Mouse (Mus musculus) hindbrain, postnatal 0 days (tissue): ENCODE measurements at regions not wholly inside any gene's neighbourhood (a gene's known extent, or its start where the extent isn't known, plus 50 kb on each side); places are given as distances from the start of the nearest gene placed in this dataset.

ENCODE experiments used
- ATAC-seq: fragments of 200-750 bp; cut with Nextera tagmentation; 2 replicates; pipeline ENCODE4 v1.8.0; 2017; ENCODE audit warnings: mild to moderate bottlenecking, moderate TSS enrichment, moderate library complexity
- DNase-seq: peaks from one replicate; pipeline ENCODE4 v3.0.0-alpha.2; 2015; ENCODE audit warnings: low spot score
- H3K27ac ChIP-seq: fragments of 300-500 bp; sonication (generic); 2 replicates; pipeline ENCODE4 v1.5.1; 2014; ENCODE audit warnings: mild to moderate bottlenecking
- H3K27me3 ChIP-seq: fragments of 300-500 bp; sonication (generic); 2 replicates; pipeline ENCODE4 v1.6.1; 2014; ENCODE audit warnings: low read length, mixed read lengths; ENCODE audit not compliant: insufficient read depth
- H3K36me3 ChIP-seq: fragments of 300-500 bp; sonication (generic); 2 replicates; pipeline ENCODE4 v1.6.1; 2014; ENCODE audit warnings: low read length, mixed read lengths; ENCODE audit not compliant: insufficient read depth
- H3K4me1 ChIP-seq: fragments of 300-500 bp; sonication (generic); 2 replicates; pipeline ENCODE4 v1.6.1; 2014; ENCODE audit warnings: antibody characterized with exemption, low read length, mixed read lengths; ENCODE audit not compliant: insufficient read depth
- H3K4me2 ChIP-seq: fragments of 300-500 bp; sonication (generic); 2 replicates; pipeline ENCODE4 v1.6.1; 2014; ENCODE audit warnings: low read depth, mild to moderate bottlenecking, low read length, moderate library complexity, mixed read lengths
- H3K4me3 ChIP-seq: fragments of 300-500 bp; sonication (generic); 2 replicates; pipeline ENCODE4 v1.5.1; 2014; ENCODE audit warnings: low read length
- H3K9ac ChIP-seq: fragments of 300-500 bp; sonication (generic); replicated peaks from 2 replicates; pipeline ENCODE4 v1.6.1; 2014; ENCODE audit warnings: mild to moderate bottlenecking, low read length, moderate library complexity, mixed read lengths
- H3K9me3 ChIP-seq: fragments of 300-500 bp; sonication (generic); 2 replicates; pipeline ENCODE4 v1.6.1; 2016; ENCODE audit warnings: low read length, mixed read lengths
- CTCF ChIP-seq: IDR thresholded peaks from 2 replicates; pipeline ENCODE4 v1.5.1; 2016; ENCODE audit warnings: antibody characterized with exemption, control low read depth, low read depth
- WGBS: fragments of 180-500 bp; shearing (Covaris S2); extraction: QIAGEN DNeasy Blood & Tissue Kit; methylation state at CpG from one replicate; pipeline ENCODE4 v1.1.7; 2014; 5-methylcytosine and 5-hydroxymethylcytosine counted together

- H3K27me3 ChIP-seq: no peaks in the 10 kb centered on the region
- no peaks in the 10 kb centered on the region for H3K9me3 ChIP-seq
- no peak for TF ChIP-seq CTCF
- DNase-seq (no peak), ATAC-seq (no peak)
- no peak overlapping the region for H3K4me3 ChIP-seq
- H3K4me1 ChIP-seq: no peaks in the 10 kb centered on the region
- H3K36me3 ChIP-seq: no peaks in the 10 kb centered on the region
- WGBS: 86% methylated on average over 8 of the region's 8 CpGs
- no peak overlapping the region for H3K9ac ChIP-seq
- no peak overlapping the region for H3K4me2 ChIP-seq
- no peak overlapping the region for H3K27ac ChIP-seq
Measured at GRCm38 (mm10) chr11:64321900-64322425, 113.2 kb upstream of the Hs3st3a1 start.

GRCm38 (mm10) chr11:64317458-64317857, 117.7 kb upstream of the Hs3st3a1 start:
- DNase-seq: no peak
- no peak for TF ChIP-seq CTCF
- H3K27me3 ChIP-seq: no peaks in the 10 kb centered on the region; the same call in 1 of the 2 replicates

GRCm38 (mm10) chr11:64314997-64315396, 120.1 kb upstream of the Hs3st3a1 start:
- no peak for ATAC-seq

More at GRCm38 (mm10) chr11:64317458-64317857, 117.7 kb upstream of the Hs3st3a1 start:
- 73% methylated on average over 6 of the region's 6 CpGs for WGBS
- Histone ChIP-seq H3K4me3 (no peak overlapping the region), H3K4me2 (no peak overlapping the region), H3K4me1 (no peaks in the 10 kb centered on the region), H3K9me3 (no peaks in the 10 kb centered on the region), H3K27ac (no peak overlapping the region), H3K36me3 (no peaks in the 10 kb centered on the region), H3K9ac (no peak overlapping the region)
- no peak for ATAC-seq

GRCm38 (mm10) chr11:64313241-64313640, 121.9 kb upstream of the Hs3st3a1 start:
- TF ChIP-seq CTCF: no peak
- H3K4me2 ChIP-seq: no peak overlapping the region
- H3K4me3 ChIP-seq: no peak overlapping the region
- DNase-seq: no peak
- H3K27me3 ChIP-seq: no peaks in the 10 kb centered on the region; the same call in 1 of the 2 replicates
- H3K9ac ChIP-seq: no peak overlapping the region
- H3K9me3 ChIP-seq: 0 out of 2 replicates have a peak, but pooled peaks cover 4% of the 10 kb centered on the region
- H3K36me3 ChIP-seq: no peaks in the 10 kb centered on the region
- no peak overlapping the region for H3K27ac ChIP-seq
- H3K4me1 ChIP-seq: no peaks in the 10 kb centered on the region
- ATAC-seq: no peak
- WGBS: 78% methylated on average over 5 of the region's 5 CpGs

More at GRCm38 (mm10) chr11:64314997-64315396, 120.1 kb upstream of the Hs3st3a1 start:
- no peak overlapping the region for H3K9ac ChIP-seq
- H3K36me3 ChIP-seq: no peaks in the 10 kb centered on the region
- WGBS: 64% methylated on average over 5 of the region's 5 CpGs
- no peak overlapping the region for H3K4me3 ChIP-seq
- no peaks in the 10 kb centered on the region for H3K4me1 ChIP-seq
- no peak overlapping the region for H3K4me2 ChIP-seq
- no peaks in the 10 kb centered on the region; the same call in 1 of the 2 replicates for H3K27me3 ChIP-seq
- H3K9me3 ChIP-seq: no peaks in the 10 kb centered on the region
- DNase-seq: no peak
- no peak overlapping the region for H3K27ac ChIP-seq
- TF ChIP-seq CTCF: no peak

- H3K4me1 ChIP-seq: no peaks in the 10 kb centered on the region
- DNase-seq: no peak
- ATAC-seq: no peak
- no peak for TF ChIP-seq CTCF
- H3K4me2 ChIP-seq: no peak overlapping the region
- no peak overlapping the region for H3K27ac ChIP-seq
- no peak overlapping the region for H3K4me3 ChIP-seq
- 0 out of 2 replicates have a peak, but pooled peaks cover 4% of the 10 kb centered on the region for H3K9me3 ChIP-seq
- no peak overlapping the region for H3K9ac ChIP-seq
- H3K36me3 ChIP-seq: no peaks in the 10 kb centered on the region
- H3K27me3 ChIP-seq: no peaks in the 10 kb centered on the region; the same call in 1 of the 2 replicates
Measured at GRCm38 (mm10) chr11:64309881-64310280, 125.3 kb upstream of the Hs3st3a1 start.

- Histone ChIP-seq H3K4me1 (no peaks in the 10 kb centered on the region), H3K9me3 (no peaks in the 10 kb centered on the region), H3K4me2 (no peak overlapping the region), H3K9ac (no peak overlapping the region), H3K36me3 (no peaks in the 10 kb centered on the region), H3K4me3 (no peak overlapping the region), H3K27me3 (no peaks in the 10 kb centered on the region), H3K27ac (no peak overlapping the region)
- 24% methylated on average over 5 of the region's 5 CpGs for WGBS
- ATAC-seq (no peak), DNase-seq (no peak)
- no peak for TF ChIP-seq CTCF
Measured at GRCm38 (mm10) chr11:64297825-64298224, 137.3 kb upstream of the Hs3st3a1 start.

GRCm38 (mm10) chr11:64288236-64288635, 146.9 kb upstream of the Hs3st3a1 start:
- DNase-seq (no peak), ATAC-seq (no peak)
- whole genome bisulfite sequencing: 89% methylated on average over 3 of the region's 3 CpGs
- Histone ChIP-seq H3K9ac (no peak overlapping the region), H3K27me3 (no peaks in the 10 kb centered on the region), H3K36me3 (no peaks in the 10 kb centered on the region), H3K9me3 (no peaks in the 10 kb centered on the region), H3K4me3 (no peak overlapping the region), H3K27ac (no peak overlapping the region), H3K4me2 (no peak overlapping the region), H3K4me1 (no peaks in the 10 kb centered on the region)
- TF ChIP-seq CTCF: no peak
